Mouse (Mus musculus): ENCODE results near the gene Cdt1. TPM values are rescaled to one million over a fixed set of nuclear protein-coding genes. Genes with fewer than 3 reads are reported as not detected.
"Not testable (repeated sequence)": the region's sequence is repeated elsewhere in the genome, so short reads cannot be mapped to it uniquely, and the experiment has no call there.

The Cdt1 gene
- polyA plus RNA-seq, 1 experiment from 2014 or later: 52.3 TPM

DNA sequence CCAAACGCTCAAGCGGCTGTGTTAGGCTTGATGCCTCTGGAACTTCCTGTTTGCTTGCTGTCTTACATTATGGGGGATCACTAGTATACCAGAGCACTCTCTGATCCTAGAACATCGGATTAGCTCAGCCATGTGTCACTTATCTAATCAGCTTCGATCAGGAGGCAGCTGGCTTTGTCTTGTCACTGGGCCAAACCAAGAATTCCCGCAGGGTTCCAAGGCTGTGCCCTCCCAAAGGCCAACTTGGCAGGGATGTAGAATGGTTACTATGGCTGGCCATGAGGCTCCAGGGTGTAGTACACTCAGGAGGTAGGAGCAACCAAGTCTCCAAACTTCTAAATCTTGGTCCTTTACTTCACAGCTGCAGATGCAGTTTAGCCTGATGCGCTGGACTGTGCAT, 1.0 kb upstream of the Cdt1 start:
- Histone ChIP-seq H3K9ac (replicated peaks) (peak overlapping the region; percentile 93), H3K27ac (peak overlapping the region; percentile 95), H3K9me3 (no peaks in the 10 kb centered on the region), H3K36me3 (peaks cover 28% of the 10 kb centered on the region), H3K4me1 (replicated peaks) (peaks cover 29% of the 10 kb centered on the region), H3K27me3 (no peaks in the 10 kb centered on the region), H3K4me2 (peak overlapping the region; percentile 84), H3K4me3 (replicated peaks) (peak overlapping the region; percentile 92)
- WGBS: 60% methylated on average over 6 of the region's 6 CpGs
- ATAC-seq (ENCODE audit: insufficient number of reproducible peaks, insufficient read depth, low FRiP score, low TSS enrichment, low read depth): no peak

DNA sequence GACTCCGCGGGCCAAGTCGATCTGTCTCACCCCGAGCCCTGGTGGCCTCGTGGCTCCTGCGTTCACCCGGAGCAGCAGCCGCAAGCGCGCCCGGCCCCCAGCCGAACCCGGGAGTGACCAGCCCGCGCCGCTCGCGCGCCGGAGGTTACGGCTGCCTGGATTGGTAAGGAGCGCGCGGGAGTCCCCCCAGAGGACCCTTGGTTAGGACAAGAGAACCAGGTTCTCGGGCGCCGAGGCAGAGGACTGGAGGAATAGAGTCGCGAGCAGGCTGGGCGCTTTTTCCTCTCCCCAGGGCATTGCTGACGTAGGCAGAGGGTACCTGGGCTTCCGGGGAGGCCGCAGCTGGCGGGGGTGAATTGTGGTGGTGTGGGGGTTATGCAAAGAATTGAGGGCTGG, 292 bp downstream of the Cdt1 start:
- ATAC-seq (ENCODE audit: insufficient number of reproducible peaks, insufficient read depth, low FRiP score, low TSS enrichment, low read depth): peak; percentile 46
- Histone ChIP-seq H3K27ac (peak overlapping the region; percentile 95), H3K36me3 (peaks cover 42% of the 10 kb centered on the region), H3K27me3 (no peaks in the 10 kb centered on the region), H3K4me3 (replicated peaks) (peak overlapping the region; percentile 92), H3K9ac (replicated peaks) (peak overlapping the region; percentile 93), H3K4me1 (replicated peaks) (peaks cover 32% of the 10 kb centered on the region), H3K9me3 (no peaks in the 10 kb centered on the region), H3K4me2 (peak overlapping the region; percentile 84)
- WGBS: under 1% methylated on average over 34 of the region's 34 CpGs

DNA sequence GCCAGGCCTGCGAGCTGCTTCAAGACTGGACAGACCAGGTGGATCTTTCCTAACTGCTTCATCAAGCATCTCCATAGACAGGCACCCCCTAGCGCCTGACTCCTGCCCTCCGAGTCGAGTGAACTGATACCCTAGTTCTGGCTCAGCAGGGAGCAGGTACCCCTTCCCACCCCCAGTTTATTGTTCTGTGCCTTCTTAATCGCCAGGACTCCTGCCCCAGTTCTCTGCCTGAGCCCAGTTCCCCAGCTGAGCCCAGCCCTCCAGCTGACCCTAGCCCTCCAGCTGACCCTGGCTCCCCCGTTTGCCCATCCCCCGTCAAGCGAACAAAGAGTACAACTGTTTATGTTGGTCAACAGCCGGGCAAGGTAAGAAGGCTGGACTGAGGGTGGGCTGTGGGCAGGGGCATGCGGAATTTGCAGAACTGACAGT, 1.1 kb downstream of the Cdt1 start:
- ATAC-seq (ENCODE audit: insufficient number of reproducible peaks, insufficient read depth, low FRiP score, low TSS enrichment, low read depth): no peak
- Histone ChIP-seq H3K4me3 (replicated peaks) (peak overlapping the region; percentile 92), H3K4me1 (replicated peaks) (peaks cover 32% of the 10 kb centered on the region), H3K4me2 (peak overlapping the region; percentile 84), H3K27ac (peak overlapping the region; percentile 53), H3K27me3 (no peaks in the 10 kb centered on the region), H3K36me3 (peaks cover 49% of the 10 kb centered on the region), H3K9me3 (no peaks in the 10 kb centered on the region), H3K9ac (replicated peaks) (peak overlapping the region; percentile 93)
- 9% methylated on average over 10 of the region's 10 CpGs for WGBS

DNA sequence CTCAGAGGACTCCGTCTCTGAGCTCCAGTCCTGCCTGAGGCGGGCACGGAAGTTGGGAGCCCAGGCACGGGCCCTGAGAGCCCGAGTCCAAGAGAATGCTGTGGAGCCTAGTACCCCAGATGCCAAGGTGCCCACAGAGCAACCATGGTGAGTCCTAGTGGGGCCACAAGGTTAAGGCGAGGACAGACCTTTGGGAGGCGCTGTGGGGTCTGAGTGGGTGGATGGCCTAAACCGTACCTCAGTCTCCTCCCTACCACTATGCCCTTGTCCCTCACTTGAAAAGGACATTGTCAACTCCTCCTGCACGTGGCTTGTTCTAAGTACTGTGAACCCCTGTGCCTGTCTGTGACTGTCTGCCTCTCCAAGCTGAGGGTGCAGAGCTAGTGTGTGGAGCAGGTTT, 1.5 kb downstream of the Cdt1 start:
- peaks cover 53% of the 10 kb centered on the region for H3K36me3 ChIP-seq
- peak overlapping the region; percentile 92 for H3K4me3 ChIP-seq (replicated peaks)
- no peaks in the 10 kb centered on the region for H3K9me3 ChIP-seq
- peak overlapping the region; percentile 93 for H3K9ac ChIP-seq (replicated peaks)
- peaks cover 33% of the 10 kb centered on the region for H3K4me1 ChIP-seq (replicated peaks)
- H3K27ac ChIP-seq: peak overlapping the region; percentile 53
- 83% methylated on average over 9 of the region's 9 CpGs for WGBS
- no peaks in the 10 kb centered on the region for H3K27me3 ChIP-seq
- no peak for ATAC-seq (ENCODE audit: insufficient number of reproducible peaks, insufficient read depth, low FRiP score, low TSS enrichment, low read depth)
- peak overlapping the region; percentile 84 for H3K4me2 ChIP-seq

DNA sequence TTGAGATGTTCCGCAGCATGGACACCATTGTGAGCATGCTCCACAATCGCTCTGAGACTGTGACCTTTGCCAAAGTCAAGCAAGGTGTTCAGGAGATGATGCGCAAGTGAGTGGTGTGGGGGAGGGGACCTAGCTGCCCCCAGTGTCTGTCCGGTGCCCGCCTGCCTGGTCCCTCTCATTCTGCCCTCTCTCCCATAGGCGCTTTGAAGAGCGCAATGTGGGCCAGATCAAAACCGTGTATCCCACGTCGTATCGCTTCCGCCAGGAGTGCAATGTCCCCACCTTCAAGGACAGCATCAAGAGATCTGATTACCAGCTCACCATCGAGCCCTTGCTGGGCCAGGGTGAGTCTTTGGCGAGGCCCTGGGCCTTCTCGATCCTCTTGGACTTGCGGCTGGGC, 2.2 kb downstream of the Cdt1 start:
- H3K36me3 ChIP-seq: peaks cover 60% of the 10 kb centered on the region
- 0 out of 2 replicates have a peak overlapping the region, but pooled peaks have one; percentile 4 for H3K4me3 ChIP-seq (replicated peaks)
- no peak overlapping the region for H3K27ac ChIP-seq
- H3K27me3 ChIP-seq: no peaks in the 10 kb centered on the region
- ATAC-seq (ENCODE audit: insufficient number of reproducible peaks, insufficient read depth, low FRiP score, low TSS enrichment, low read depth): no peak
- peaks cover 36% of the 10 kb centered on the region for H3K4me1 ChIP-seq (replicated peaks)
- peak overlapping the region; percentile 84 for H3K4me2 ChIP-seq
- H3K9me3 ChIP-seq: no peaks in the 10 kb centered on the region
- no peak overlapping the region for H3K9ac ChIP-seq (replicated peaks)
- 97% methylated on average over 16 of the region's 16 CpGs for WGBS

DNA sequence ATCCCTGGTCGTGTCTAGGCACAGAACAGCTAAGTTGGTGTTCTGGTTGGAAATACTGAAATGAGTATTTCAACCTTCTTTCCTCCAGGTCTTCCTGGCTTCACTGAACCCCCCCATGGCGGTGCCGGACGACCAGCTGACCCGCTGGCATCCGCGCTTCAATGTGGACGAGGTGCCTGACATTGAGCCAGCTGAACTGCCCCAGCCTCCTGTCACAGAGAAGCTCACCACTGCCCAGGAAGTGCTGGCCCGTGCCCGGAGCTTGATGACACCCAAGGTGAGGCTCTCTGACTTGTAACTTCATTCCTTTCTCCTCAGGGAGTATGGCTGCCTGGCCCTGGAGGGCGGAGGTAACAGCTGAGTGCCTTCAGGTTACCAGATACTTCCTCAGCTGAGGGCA, 3.3 kb downstream of the Cdt1 start:
- 92% methylated on average over 11 of the region's 11 CpGs for WGBS
- Histone ChIP-seq H3K4me3 (replicated peaks) (no peak overlapping the region), H3K36me3 (peaks cover 63% of the 10 kb centered on the region), H3K4me1 (replicated peaks) (peaks cover 47% of the 10 kb centered on the region), H3K27me3 (no peaks in the 10 kb centered on the region), H3K9ac (replicated peaks) (no peak overlapping the region), H3K9me3 (no peaks in the 10 kb centered on the region), H3K27ac (no peak overlapping the region), H3K4me2 (no peak overlapping the region)
- ATAC-seq (ENCODE audit: insufficient number of reproducible peaks, insufficient read depth, low FRiP score, low TSS enrichment, low read depth): no peak

DNA sequence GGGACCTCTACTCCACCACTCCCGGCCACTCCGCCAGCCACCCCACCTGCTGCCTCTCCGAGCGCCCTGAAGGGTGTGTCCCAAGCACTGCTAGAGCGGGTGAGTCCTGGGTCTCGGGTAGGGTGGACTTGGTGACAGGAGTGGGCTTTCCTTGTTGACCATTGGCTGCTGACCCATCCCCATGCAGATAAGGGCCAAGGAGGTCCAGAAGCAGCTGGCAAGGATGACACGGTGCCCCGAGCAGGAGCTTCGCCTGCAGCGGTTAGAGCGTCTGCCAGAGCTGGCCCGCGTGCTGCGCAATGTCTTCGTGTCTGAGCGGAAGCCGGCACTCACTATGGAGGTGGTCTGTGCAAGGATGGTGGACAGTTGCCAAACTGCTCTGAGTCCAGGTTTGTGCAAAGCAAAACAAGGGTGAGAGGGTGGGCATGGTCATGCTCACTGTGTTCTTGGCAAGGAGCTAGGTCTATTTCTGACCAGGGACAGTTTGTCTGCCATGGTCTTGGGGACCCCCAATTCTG, 4.0 kb downstream of the Cdt1 start:
- Histone ChIP-seq H3K9me3 (no peaks in the 10 kb centered on the region), H3K27me3 (no peaks in the 10 kb centered on the region), H3K27ac (no peak overlapping the region), H3K36me3 (peaks cover 63% of the 10 kb centered on the region), H3K4me2 (no peak overlapping the region), H3K4me1 (replicated peaks) (peaks cover 43% of the 10 kb centered on the region), H3K9ac (replicated peaks) (0 out of 2 replicates have a peak overlapping the region, but pooled peaks have one; percentile 18), H3K4me3 (replicated peaks) (no peak overlapping the region)
- WGBS: 94% methylated on average over 17 of the region's 17 CpGs
- ATAC-seq (ENCODE audit: insufficient number of reproducible peaks, insufficient read depth, low FRiP score, low TSS enrichment, low read depth): no peak

DNA sequence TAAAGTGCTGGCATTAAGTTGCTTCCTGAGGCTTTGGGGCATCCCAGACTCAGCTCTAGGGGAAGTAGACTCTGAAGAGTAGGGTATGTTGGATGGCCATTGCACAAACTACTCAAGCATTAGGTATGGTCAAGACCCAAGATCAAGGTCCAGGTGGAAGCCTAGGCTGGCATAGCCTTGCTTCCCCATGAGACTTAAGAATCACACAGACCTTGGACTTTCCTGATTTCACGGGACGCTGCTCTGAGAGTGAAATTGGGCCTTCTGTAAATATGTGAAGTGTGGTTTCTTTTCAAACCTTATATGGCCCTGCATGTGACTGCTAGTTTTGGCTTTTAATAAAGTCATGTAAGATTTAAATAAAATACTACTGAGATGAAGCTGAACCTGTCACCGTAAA, 4.9 kb downstream of the Cdt1 start:
- H3K4me2 ChIP-seq: no peak overlapping the region

DNA sequence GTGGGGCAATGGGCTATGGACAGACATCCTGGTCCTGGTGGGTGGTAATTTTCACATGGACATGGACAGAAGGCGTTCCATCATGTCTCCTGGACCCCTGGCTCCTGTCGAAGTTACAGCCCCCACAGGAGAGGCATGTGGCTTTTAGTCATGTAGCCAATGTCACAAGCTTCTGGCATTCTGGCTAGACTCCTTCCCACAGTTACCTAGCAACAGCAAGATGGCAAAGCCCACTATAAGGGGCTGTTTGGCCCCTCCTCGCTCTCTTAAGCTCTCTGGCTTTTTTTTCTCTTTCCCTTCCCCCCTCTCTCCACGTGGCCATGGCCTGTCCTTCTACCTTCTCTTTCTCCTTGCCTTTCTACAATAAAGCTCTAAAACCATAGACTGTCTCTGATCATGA, 5.4 kb downstream of the Cdt1 start:
- H3K4me1 ChIP-seq (replicated peaks): peaks cover 45% of the 10 kb centered on the region
- H3K36me3 ChIP-seq: peaks cover 63% of the 10 kb centered on the region
- not testable (repeated sequence) for ATAC-seq (ENCODE audit: insufficient number of reproducible peaks, insufficient read depth, low FRiP score, low TSS enrichment, low read depth); H3K4me2 ChIP-seq; H3K27me3 ChIP-seq; H3K9me3 ChIP-seq; H3K9ac ChIP-seq (replicated peaks); H3K4me3 ChIP-seq (replicated peaks)
- H3K27ac ChIP-seq: 0 out of 2 replicates have a peak overlapping the region, but pooled peaks have one; percentile 13
- WGBS: 52% methylated on average over 4 of the region's 4 CpGs

More for the DNA sequence above, 4.9 kb downstream of the Cdt1 start:
- Histone ChIP-seq H3K36me3 (peaks cover 63% of the 10 kb centered on the region), H3K4me3 (replicated peaks) (no peak overlapping the region), H3K27me3 (no peaks in the 10 kb centered on the region), H3K4me1 (replicated peaks) (peaks cover 45% of the 10 kb centered on the region), H3K9ac (replicated peaks) (no peak overlapping the region), H3K9me3 (no peaks in the 10 kb centered on the region), H3K27ac (no peak overlapping the region)
- WGBS: 94% methylated on average over 3 of the region's 3 CpGs
- no peak for ATAC-seq (ENCODE audit: insufficient number of reproducible peaks, insufficient read depth, low FRiP score, low TSS enrichment, low read depth)

DNA sequence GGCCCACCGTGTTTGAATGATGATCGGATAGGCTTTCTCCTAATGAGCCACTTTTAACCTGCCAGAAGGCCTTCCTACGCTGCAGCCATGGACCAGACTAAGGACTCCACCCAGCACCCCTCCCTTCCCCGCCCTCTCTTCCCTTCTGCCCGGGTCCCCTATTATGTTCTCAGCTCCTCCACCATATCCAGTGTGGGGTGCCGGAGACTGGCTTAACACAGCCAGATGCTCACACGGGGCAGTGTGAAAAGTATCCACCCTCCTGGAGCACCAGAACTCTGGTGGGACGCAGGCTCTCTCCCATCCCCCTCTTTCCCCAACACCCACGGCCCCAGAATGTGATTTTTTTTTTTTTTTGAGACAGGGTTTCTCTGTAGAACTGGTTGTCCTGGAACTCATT, 5.8 kb downstream of the Cdt1 start:
- Histone ChIP-seq H3K4me3 (replicated peaks) (no peak overlapping the region), H3K27me3 (no peaks in the 10 kb centered on the region), H3K36me3 (peaks cover 63% of the 10 kb centered on the region), H3K9ac (replicated peaks) (no peak overlapping the region), H3K4me1 (replicated peaks) (peaks cover 48% of the 10 kb centered on the region), H3K27ac (0 out of 2 replicates have a peak overlapping the region, but pooled peaks have one; percentile 13), H3K9me3 (no peaks in the 10 kb centered on the region), H3K4me2 (no peak overlapping the region)
- WGBS: 62% methylated on average over 9 of the region's 9 CpGs
- no peak for ATAC-seq (ENCODE audit: insufficient number of reproducible peaks, insufficient read depth, low FRiP score, low TSS enrichment, low read depth)

DNA sequence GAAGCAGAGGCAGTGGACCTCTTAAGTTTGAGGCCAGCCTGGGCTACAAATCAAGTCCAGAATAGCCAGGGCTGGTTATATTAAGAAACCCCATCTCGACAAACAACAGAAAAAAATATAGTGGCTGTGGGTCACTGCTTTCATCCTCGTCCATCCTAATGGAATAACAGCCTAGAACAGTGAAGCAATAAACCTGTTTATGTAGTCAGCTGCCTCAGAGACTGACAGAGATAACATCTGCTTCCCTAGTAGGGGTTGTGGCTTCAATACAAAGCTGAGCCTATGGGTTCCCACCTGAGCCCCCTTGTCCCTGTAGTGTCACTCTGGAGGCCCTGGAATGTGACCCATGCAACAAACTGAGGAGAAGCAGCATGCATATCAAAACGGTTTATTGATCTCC, 6.4 kb downstream of the Cdt1 start:
- Histone ChIP-seq H3K27ac (0 out of 2 replicates have a peak overlapping the region, but pooled peaks have one; percentile 8), H3K4me2 (no peak overlapping the region), H3K4me3 (replicated peaks) (no peak overlapping the region), H3K4me1 (replicated peaks) (peaks cover 49% of the 10 kb centered on the region), H3K9ac (replicated peaks) (0 out of 2 replicates have a peak overlapping the region, but pooled peaks have one; percentile 18), H3K36me3 (peaks cover 59% of the 10 kb centered on the region), H3K9me3 (no peaks in the 10 kb centered on the region), H3K27me3 (no peaks in the 10 kb centered on the region)
- WGBS: 50% methylated on average over 3 of the region's 3 CpGs
- no peak for ATAC-seq (ENCODE audit: insufficient number of reproducible peaks, insufficient read depth, low FRiP score, low TSS enrichment, low read depth)
